Mouse (Mus musculus): ENCODE data around the gene Gm10065.

Gm10065 gene

DNA sequence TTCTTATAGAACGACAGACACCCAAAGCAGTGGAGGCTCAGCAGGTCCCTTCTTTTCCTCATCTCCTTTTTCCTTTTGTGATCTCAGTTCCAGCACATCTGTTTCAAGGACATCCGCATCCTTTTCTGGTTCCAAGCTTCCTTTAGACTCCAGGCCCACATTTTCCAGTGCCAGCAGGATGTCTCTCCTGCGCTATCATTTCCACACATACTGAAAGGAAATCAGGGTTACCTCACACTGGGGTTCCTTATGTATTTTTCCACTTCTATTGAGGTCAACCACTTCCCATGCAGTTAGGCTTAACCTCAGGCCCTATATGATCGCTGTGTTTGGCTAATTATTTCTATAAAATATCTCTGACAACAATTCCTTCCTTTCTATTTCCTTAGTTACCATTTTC, 43.8 kb downstream of the Gm10065 start:
- DNase-seq (ENCODE audit: low spot score in 2 of 2) = no peak
